Mouse (Mus musculus) frontal cortex, postnatal 10 days (tissue): ENCODE data around the gene Tle2.

Experiments used
- DNase-seq, 2 experiments: peaks; one replicate each; pipeline ENCODE4 v3.0.0; 2022; ENCODE audit warnings: low spot score in 2 of 2, mixed read lengths in 1 of 2

Tle2 gene

GRCm38 (mm10) chr10:81575208-81575631 is 859 bp downstream of the Tle2 start:
- DNase-seq, result no peak

DNA sequence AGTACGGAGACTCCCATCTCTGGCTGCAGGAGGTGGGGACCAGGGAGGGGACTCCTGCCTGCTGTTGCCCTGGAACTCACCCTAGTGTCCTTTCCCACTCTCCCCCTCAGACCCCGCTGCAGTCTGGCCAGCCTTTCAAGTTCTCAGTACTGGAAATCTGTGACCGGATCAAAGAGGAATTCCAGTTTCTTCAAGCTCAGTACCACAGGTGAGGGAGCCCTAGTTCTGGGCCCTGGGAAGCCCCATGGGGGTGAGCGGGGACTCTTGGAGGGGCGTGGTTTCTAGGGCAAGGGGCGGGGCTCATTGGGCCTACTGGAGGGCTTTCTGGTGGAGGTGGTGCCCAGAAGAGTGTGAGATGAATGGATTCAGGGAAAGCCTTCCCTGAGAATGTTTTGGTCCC is 1.3 kb downstream of the Tle2 start:
- no peak for DNase-seq

GRCm38 (mm10) chr10:81579967-81580366 is 5.6 kb downstream of the Tle2 start:
- no peak for DNase-seq

DNA sequence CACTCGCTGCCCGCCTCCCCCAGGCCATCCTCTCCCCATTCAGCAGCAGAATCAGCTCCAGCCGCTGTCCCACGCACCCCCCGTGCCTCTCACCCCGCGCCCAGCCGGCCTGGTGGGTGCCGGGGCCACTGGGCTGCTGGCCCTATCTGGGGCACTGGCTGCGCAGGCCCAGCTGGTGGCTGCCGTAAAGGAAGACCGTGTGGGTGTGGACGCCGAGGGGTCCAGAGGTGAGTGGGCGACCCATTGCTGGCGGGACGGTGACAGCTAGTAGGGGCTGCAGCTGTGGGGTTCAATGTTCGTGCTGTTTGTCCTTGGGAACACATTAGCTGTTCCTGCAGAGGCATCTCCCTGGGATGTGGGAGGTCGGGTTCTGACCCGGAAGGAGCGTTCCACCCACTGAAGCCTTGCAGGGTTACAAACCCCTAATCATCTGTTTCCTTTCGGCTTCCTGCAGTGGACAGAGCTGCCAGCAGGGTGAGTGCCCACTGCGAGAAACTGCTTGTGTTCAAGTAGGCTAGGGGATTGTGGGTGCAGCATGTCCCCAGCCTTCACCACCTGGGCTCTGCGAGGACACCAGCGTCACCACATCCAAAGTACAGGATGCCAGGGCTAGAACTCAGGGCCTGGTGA is 6.2 kb downstream of the Tle2 start:
- no peak for DNase-seq

DNA sequence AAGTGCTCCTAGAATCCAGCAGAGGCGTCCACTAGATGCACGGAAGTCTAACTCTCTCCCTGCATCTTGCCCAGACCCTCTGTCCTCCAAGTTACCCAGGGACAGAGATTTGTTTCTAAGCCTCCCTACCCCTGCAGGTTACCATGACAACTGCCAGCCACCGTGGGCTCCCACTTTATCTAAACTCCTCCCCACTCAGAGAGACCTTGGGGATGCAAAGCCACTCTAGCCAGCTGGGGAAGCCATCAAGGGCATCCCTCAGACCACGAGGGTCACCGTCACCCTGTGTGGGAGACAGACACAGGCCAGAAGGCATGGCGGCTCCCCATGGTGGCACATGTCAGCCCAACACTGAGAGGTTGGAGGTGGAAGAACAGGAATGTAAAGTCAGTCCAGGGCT is 9.0 kb downstream of the Tle2 start:
- no peak for DNase-seq

- DNase-seq, result no peak
Observed at GRCm38 (mm10) chr10:81588739-81589138, 14.4 kb downstream of the Tle2 start.

DNA sequence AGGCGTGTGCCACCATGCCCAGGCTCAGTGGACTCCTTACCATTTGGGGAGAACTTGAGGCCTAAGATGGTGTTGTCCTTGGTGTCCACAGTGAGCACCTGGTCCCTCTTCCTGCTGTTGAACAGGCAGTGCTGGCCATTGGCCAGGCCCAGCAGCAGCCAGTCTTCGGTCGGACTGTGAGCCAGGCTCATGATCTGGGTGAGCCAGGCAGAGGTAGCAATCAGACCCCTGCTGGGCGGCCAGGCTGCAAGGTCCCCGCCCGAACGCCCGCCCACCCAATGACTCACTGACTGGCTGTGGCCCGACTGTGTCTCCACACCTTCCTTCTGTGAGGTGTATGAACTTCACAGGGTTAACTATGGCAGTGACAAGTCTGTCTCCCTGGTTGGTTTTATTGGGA is 17.5 kb downstream of the Tle2 start:
- no peak for DNase-seq

DNA sequence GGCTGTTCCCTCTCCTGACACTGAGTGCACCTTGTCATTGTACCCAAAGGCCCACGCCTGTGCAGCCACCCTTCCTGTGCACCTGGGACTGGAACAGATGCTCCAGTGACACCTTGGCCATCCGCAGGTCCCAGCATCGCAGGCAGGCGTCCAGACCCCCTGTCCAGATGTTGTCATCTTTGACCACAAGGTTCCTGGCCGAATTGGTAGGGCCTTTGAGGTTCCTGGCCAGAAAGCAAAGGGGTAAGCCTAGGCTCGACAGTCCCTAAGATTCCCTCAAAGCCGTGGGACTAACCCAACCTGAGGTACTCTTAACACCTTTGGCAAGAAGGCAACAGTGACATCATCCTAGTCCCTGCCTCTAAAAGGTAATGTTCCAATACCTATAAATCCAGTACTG is 18.3 kb downstream of the Tle2 start:
- no peak for DNase-seq

DNA sequence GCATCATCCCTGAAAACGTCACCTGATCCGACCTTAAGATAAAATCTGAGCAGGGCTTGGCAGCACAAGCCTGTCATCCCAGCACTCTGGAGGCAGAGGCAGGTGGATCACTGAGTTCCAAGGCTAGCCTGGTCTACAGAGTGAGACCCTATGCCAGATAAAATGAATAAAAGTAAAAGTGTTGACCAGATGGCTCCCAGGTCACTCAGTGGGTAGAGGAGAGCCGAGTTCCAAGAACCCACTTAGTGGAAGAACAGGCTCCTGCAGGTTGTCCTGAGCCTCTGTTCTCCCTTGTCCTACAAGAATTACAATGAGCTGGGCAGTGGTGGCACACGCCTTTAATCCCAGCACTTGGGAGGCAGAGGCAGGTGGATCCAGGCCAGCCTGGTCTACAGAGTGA is 18.9 kb downstream of the Tle2 start:
- DNase-seq, result no peak

DNA sequence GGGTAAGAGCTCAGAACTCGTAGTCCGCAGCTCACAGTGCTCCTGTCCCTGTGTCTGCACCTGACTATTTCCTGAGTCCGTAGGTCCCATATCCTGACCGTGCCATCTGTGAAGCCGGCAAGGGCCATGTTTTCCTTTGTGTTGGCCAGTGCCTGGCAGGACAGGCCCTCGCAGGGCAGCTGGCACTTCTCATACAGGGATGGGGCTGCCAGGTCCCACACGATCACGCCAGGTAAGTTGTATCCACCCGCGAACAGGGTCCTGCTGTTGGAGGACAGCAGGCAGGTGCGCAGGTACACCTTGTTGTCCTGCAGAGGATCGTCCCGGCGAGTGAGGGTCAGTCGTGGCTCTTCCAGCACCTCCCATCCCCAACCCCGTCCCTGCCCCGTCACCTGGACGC is 19.6 kb downstream of the Tle2 start:
- no peak for DNase-seq

DNA sequence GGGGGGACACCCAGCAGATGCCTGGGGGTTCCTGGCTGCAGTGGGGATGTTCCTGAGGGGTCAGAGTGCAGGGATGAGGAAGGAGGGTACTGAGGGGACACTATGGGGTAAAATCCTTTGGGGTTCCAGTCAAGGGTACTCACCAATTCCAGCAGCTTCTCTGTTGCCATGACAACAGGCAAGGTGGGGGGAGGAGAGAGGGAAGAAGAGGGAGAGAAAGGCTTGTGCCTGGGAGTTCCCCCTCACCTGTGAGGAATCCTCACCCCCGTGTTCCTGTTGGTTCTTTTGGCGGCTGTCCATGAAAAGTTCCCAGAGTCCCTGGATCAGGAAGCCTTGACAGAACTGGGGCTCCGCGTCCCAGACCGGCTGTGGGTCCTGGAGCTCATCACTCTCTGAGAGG is 21.2 kb downstream of the Tle2 start:
- DNase-seq, result no peak

DNA sequence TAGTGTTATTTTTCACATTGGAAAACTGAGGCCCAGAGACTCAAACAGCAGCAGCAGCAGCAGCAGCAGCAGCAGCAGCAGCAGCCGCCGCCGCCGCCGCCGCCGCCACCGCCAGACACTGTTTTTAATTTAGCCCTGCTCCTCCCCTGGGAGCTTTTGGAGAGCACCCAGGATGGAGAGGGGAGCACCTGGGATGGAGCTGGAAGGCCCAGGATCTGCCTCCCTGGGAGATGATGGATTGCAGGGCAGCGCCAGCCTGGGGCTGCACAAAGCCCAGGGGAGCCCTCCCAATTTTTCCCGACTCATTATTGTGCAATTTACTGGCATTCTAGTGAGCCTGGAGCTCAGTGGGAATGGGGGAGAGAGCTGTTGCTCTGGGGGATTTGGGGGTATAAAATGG is 22.2 kb downstream of the Tle2 start:
- DNase-seq, result no peak

DNA sequence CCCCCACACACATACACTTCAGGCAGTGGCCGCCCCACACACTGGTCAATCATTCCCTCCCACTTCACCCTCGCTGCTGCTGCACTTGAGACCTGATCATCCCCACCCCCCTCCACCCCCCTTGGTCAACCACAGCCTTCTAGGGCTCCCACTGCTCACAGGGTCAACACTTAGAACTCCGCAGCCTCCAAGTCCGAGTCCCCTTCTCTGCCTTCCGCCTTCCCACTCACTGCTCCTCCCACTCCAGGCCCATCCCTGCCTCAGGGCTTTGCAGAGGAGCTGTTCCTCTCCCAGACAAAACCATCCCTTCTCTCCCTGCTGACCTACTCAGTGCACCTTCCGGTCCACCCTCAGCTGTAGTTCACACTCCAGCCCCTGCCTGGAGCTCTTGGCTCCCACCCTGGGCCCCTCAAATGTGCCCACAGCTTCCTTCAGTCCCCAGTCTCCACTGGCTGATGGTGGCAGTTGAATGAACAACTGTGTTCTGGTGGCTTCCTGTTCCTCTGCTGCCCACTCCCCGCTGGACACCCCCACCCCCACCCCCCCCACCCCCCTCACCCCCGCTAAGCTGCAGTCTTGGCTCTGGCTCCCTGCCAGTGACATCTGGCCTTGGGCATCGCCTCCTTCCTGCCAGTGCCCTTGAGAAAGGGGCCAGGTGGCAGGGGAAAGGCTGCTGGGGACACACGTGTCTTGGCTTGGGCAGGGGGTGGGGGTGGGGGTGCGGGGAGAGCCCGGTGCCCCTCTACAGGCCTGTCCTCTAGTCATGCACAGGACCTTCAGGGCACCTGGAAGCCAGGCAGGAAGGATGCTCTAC is 23.0 kb downstream of the Tle2 start:
- DNase-seq, result no peak

DNA sequence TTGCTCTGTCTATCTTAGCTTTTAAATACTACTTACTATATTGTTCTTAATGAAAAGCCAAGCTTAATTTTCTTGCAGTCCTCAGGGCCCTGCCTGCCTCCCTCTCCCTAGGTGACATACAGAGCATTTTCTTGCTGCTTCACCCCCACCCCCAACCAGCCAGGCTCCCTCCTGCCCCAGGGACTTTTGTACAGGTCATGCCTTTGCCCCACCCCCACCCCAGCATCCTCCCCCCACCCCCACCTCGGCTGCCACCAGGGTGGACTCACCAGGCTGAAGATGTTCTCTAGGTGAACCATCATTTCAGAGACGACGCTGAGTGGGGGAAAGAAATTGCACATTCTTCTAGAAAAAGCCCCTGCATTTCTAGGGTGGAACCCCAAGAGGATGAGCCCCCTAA is 24.0 kb downstream of the Tle2 start:
- no peak for DNase-seq

DNA sequence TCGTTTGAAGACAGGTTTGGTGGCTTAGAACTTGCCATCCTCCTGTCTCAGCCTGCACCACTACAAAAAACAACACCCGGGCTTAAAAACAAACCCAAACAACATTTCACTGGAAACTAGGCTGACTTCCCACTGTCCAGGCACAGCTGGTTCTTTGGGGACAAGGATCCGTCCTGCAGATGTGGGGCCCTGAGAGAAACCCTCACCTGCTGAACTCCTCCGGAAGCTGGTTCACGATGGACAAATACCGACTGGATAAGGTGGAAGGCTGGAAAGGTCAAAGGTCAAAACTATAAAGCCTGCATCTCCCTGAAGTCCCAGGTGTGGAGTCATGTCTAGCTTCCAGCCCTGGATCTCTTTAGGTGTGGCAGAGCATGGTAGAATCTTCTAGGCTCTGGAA is 24.5 kb downstream of the Tle2 start:
- no peak for DNase-seq

DNA sequence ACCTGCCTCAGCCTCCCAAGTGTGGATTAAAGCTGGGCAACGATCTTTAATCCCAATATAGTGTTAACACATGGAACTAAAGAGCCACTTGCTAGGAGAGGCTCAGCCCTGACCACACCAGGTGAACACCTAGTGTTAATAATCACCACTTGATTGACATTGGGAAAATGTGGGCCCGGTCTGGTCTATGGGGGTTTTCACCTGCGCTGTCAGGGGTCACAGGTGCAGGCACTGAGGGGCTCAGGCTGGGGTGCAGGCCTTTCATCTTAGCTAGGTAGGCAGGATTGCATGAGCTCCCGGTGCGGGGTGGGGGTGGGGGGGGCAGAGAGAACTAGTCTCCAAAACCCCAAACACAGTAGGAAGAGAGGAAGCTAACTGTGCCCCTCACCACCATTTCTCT is 25.3 kb downstream of the Tle2 start:
- DNase-seq, result no peak

- no peak for DNase-seq
Observed at GRCm38 (mm10) chr10:81600096-81600495, 25.7 kb downstream of the Tle2 start.

- peak; percentile 90 to 93 for DNase-seq
Observed at GRCm38 (mm10) chr10:81600738-81601203, 26.4 kb downstream of the Tle2 start, which contains the start of gene Tle6. TSS of gene Tle6 (minus strand) at chr10:81601073.

- no peak for DNase-seq
Observed at GRCm38 (mm10) chr10:81601396-81601905, 27.1 kb downstream of the Tle2 start.

DNA sequence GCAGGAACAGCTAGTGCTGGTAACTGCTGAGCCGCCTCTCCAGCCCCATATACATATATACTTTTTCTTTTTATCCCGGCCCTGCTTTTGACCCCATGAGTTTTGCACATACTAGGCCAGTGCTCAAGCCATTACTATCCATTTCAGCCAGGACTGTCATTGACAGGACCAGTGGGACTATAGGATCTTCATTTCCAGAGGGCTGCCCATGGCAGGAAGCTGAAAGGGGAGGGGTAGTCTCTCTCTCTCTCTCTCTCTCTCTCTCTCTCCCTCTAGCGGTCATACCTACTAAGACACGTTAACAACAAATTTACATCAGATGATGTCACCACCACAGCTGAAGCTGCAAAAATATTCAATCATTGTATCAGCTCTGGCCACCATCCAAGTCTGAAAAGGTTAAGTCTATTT is 28.4 kb downstream of the Tle2 start:
- DNase-seq, result no peak

- DNase-seq, result no peak
Observed at GRCm38 (mm10) chr10:81604019-81604967, 29.9 kb downstream of the Tle2 start.
